ENCODE assay signal across 15 mouse cellular contexts in the genomic region with DNA sequence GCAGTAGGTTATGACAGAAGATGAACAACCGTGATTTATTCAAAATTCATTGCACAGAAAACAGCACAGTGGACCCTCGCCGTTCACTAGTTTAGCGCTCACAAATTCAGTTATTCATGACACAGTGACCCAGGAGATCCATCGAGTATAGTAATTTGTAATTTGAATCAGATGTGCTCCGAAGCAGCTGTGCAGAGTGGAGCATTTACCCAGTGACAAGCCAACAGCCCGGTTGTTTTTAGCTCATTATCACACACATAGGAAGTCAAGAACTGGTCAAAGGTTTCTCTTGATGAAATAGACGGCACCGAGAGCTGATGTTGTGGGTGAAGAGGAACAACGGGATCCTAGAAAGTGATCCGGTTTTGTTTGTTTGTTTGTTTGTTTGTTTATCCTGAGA.
A peak's percentile ranks its signal among the peaks of the same experiment; 100 is the strongest.
DNase-seq lines count a peak whose midpoint lies in the region; ATAC-seq and TF ChIP-seq lines count a peak whose summit lies in the region.
"Had no signal": no experiment of that assay in that cellular context is flagged by ENCODE, and none has a peak within 500 bp of the region (broad histone marks: within the 10 kb centered on the region; RNA-seq: fewer than 3 reads in every experiment).

No protein-coding gene starts in this region.

- intact Hi-C loops in gastrocnemius, postnatal 36 days (cut with DNase I): no loop called here

- TF ChIP-seq CTCF in midbrain, postnatal 0 days (IDR thresholded peaks at IDR 0.05): no peak

- no peak overlapping the region for H3K9ac ChIP-seq in midbrain, embryonic 12.5 days (replicated peaks)
- no peak overlapping the region for H3K9ac ChIP-seq in midbrain, postnatal 0 days (replicated peaks; ENCODE audit: low read length, poor library complexity, severe bottlenecking)
- no peak overlapping the region for H3K9ac ChIP-seq in embryonic facial prominence, embryonic 11.5 days (replicated peaks; ENCODE audit: low read length)
- H3K9ac ChIP-seq in hindbrain, embryonic 13.5 days: no peak overlapping the region
- H3K9ac ChIP-seq in midbrain, embryonic 15.5 days: no peak overlapping the region
- H3K9ac ChIP-seq: lung, embryonic 14.5 days had no signal

- no peaks in the 10 kb centered on the region for H3K27me3 ChIP-seq in midbrain, embryonic 12.5 days
- no peaks in the 10 kb centered on the region for H3K27me3 ChIP-seq in midbrain, postnatal 0 days (ENCODE audit: insufficient read depth, low read length)
- no peaks in the 10 kb centered on the region for H3K27me3 ChIP-seq in embryonic facial prominence, embryonic 11.5 days (ENCODE audit: control insufficient read depth, insufficient read depth, low read length)
- no peaks in the 10 kb centered on the region for H3K27me3 ChIP-seq in hindbrain, embryonic 13.5 days
- H3K27me3 ChIP-seq in midbrain, embryonic 15.5 days (replicated peaks): no peaks in the 10 kb centered on the region

- DNase-seq in midbrain, postnatal 0 days (ENCODE audit: low spot score): no peak
- peak; percentile 70 for DNase-seq in embryonic facial prominence, embryonic 11.5 days (ENCODE audit: low spot score)
- DNase-seq in cerebellum, adult 18-20 months: no peak
- DNase-seq in gastrocnemius, postnatal 36 days: no peak
- DNase-seq: adrenal gland, postnatal 25 days; cerebellum, adult 9-11 months; gastrocnemius, postnatal 14 days; kidney, adult 9 months; lung, embryonic 14.5 days; lung, postnatal 4 days had no signal

- no peaks in the 10 kb centered on the region; the same call in 1 of the 2 replicates for H3K4me1 ChIP-seq in midbrain, embryonic 12.5 days
- no peaks in the 10 kb centered on the region for H3K4me1 ChIP-seq in midbrain, postnatal 0 days (ENCODE audit: insufficient read depth, low read length)
- no peaks in the 10 kb centered on the region for H3K4me1 ChIP-seq in embryonic facial prominence, embryonic 11.5 days (ENCODE audit: control insufficient read depth, insufficient read depth, low read length)
- H3K4me1 ChIP-seq in hindbrain, embryonic 13.5 days (replicated peaks): peaks cover 29% of the 10 kb centered on the region
- peaks cover 5% of the 10 kb centered on the region; the same call in 1 of the 2 replicates for H3K4me1 ChIP-seq in midbrain, embryonic 15.5 days

- H3K4me3 ChIP-seq in midbrain, embryonic 12.5 days: no peak overlapping the region
- no peak overlapping the region for H3K4me3 ChIP-seq in midbrain, postnatal 0 days (ENCODE audit: low read depth, low read length)
- no peak overlapping the region for H3K4me3 ChIP-seq in embryonic facial prominence, embryonic 11.5 days (ENCODE audit: low read depth, low read length)
- no peak overlapping the region for H3K4me3 ChIP-seq in hindbrain, embryonic 13.5 days
- H3K4me3 ChIP-seq in midbrain, embryonic 15.5 days: no peak overlapping the region

- no peak overlapping the region for H3K27ac ChIP-seq in midbrain, embryonic 12.5 days (replicated peaks)
- no peak overlapping the region for H3K27ac ChIP-seq in midbrain, postnatal 0 days (ENCODE audit: low read depth, low read length)
- no peak overlapping the region for H3K27ac ChIP-seq in embryonic facial prominence, embryonic 11.5 days (replicated peaks; ENCODE audit: low read depth, low read length)
- H3K27ac ChIP-seq in hindbrain, embryonic 13.5 days: no peak overlapping the region
- no peak overlapping the region for H3K27ac ChIP-seq in midbrain, embryonic 15.5 days

- 63% methylated on average over 11 of the region's 11 CpGs for WGBS in midbrain, embryonic 12.5 days
- 67% methylated on average over 11 of the region's 11 CpGs for WGBS in midbrain, postnatal 0 days
- WGBS in embryonic facial prominence, embryonic 11.5 days: 30% methylated on average over 11 of the region's 11 CpGs
- 48% methylated on average over 11 of the region's 11 CpGs for WGBS in hindbrain, embryonic 13.5 days
- WGBS in midbrain, embryonic 15.5 days: 63% methylated on average over 11 of the region's 11 CpGs

- H3K36me3 ChIP-seq in midbrain, embryonic 12.5 days: no peaks in the 10 kb centered on the region
- H3K36me3 ChIP-seq in midbrain, postnatal 0 days (ENCODE audit: insufficient read depth, low read length): no peaks in the 10 kb centered on the region
- H3K36me3 ChIP-seq in embryonic facial prominence, embryonic 11.5 days (replicated peaks; ENCODE audit: control insufficient read depth, insufficient read depth, low read depth, low read length): no peaks in the 10 kb centered on the region
- H3K36me3 ChIP-seq in hindbrain, embryonic 13.5 days: no peaks in the 10 kb centered on the region
- H3K36me3 ChIP-seq in midbrain, embryonic 15.5 days (replicated peaks): no peaks in the 10 kb centered on the region

- peak; percentile 44 for ATAC-seq in midbrain, embryonic 12.5 days (ENCODE audit: low FRiP score, low read depth)
- no peak for ATAC-seq in midbrain, postnatal 0 days (ENCODE audit: low FRiP score)
- ATAC-seq in embryonic facial prominence, embryonic 11.5 days (replicated peaks; ENCODE audit: insufficient number of reproducible peaks, low FRiP score, low TSS enrichment, low read depth): no peak
- peak; percentile 11; the same call in 1 of the 2 replicates for ATAC-seq in hindbrain, embryonic 13.5 days (ENCODE audit: low FRiP score)
- peak; percentile 22 for ATAC-seq in midbrain, embryonic 15.5 days (replicated peaks)
- ATAC-seq: inflammation-experienced regulatory T-cells, adult 6 months had no signal

- no peaks in the 10 kb centered on the region for H3K9me3 ChIP-seq in midbrain, embryonic 12.5 days
- no peaks in the 10 kb centered on the region for H3K9me3 ChIP-seq in midbrain, postnatal 0 days (ENCODE audit: low read length)
- no peaks in the 10 kb centered on the region for H3K9me3 ChIP-seq in embryonic facial prominence, embryonic 11.5 days (replicated peaks; ENCODE audit: control insufficient read depth, low read length)
- H3K9me3 ChIP-seq in hindbrain, embryonic 13.5 days: no peaks in the 10 kb centered on the region
- H3K9me3 ChIP-seq in midbrain, embryonic 15.5 days: no peaks in the 10 kb centered on the region

- no peak overlapping the region for H3K4me2 ChIP-seq in midbrain, embryonic 12.5 days (replicated peaks)
- H3K4me2 ChIP-seq in midbrain, postnatal 0 days (ENCODE audit: low read depth, low read length, poor library complexity, severe bottlenecking): no peak overlapping the region
- no peak overlapping the region for H3K4me2 ChIP-seq in embryonic facial prominence, embryonic 11.5 days (ENCODE audit: low read depth, low read length)
- H3K4me2 ChIP-seq in hindbrain, embryonic 13.5 days: no peak overlapping the region
- no peak overlapping the region for H3K4me2 ChIP-seq in midbrain, embryonic 15.5 days
- H3K4me2 ChIP-seq: liver, embryonic 11.5 days; lung, embryonic 14.5 days had no signal

Comparison
In these comparisons a context has a peak if more than half of its experiments do, and no peak if none do; other contexts are left out.
1. ATAC-seq: peak in midbrain, embryonic 12.5 days (single experiment), hindbrain, embryonic 13.5 days (single experiment) and midbrain, embryonic 15.5 days (single experiment); none in midbrain, postnatal 0 days (single experiment) and embryonic facial prominence, embryonic 11.5 days (single experiment).